Mouse (Mus musculus): ENCODE measurements at regions not wholly inside any gene's neighbourhood (a gene's known extent, or its start where the extent isn't known, plus 50 kb on each side); places are given as distances from the start of the nearest gene placed in this dataset.

DNA sequence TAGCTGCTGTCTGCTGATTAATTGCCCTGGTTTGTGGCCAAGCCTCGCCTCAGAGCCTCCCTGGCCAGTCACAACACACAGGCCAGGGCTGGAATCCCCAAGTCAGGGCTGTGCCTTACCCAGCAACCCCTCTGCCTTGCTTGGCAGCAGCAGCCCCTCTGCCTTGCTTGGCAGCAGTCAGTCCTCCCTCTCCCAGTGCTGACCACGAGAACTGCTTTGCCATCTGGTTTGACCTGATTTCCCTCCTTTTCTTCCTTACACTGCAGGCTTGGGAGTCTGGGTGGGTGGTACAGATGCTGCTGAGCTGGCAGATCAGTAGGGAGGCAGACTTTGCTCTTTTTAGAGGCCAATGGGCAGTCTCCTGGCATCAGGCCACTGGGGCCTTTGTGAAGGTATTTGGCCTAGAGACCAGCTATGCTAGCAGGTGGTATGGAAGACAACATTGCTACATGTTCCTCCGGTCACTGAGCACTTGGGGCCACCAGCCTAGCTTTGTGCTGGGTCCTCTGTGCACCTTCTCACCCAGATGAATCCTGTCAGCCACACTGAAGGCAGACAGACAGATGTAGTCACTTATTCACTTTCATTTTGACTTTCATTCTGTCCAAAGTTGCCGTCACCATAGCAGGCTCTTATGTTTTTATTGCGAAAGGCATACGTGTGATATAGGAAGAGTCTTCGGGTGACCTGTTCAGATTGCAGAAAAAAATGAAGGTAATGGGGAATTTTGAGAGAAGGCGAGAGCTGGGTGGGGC, 64.4 kb upstream of the Cpeb4 start:
- TF ChIP-seq MAZ (IDR thresholded peaks at IDR 0.05; ENCODE audit: low read depth, low read length) (peak; percentile 88), ZMIZ1 (IDR thresholded peaks at IDR 0.05; ENCODE audit: low read depth, low read length) (peak; percentile 65), CTCF (conservative IDR thresholded peaks at IDR 0.05 in 1 of 2, IDR thresholded peaks at IDR 0.05 in 1 of 2; ENCODE audit: low read depth in 2 of 2, low read length in 2 of 2) (no peak), POLR2A (IDR thresholded peaks at IDR 0.05; ENCODE audit: low read depth, low read length) (no peak), USF2 (conservative IDR thresholded peaks at IDR 0.05; ENCODE audit: low read depth, low read length) (no peak), EP300 (IDR thresholded peaks at IDR 0.05; ENCODE audit: low read length) (peak; percentile 77), RAD21 (IDR thresholded peaks at IDR 0.05; ENCODE audit: low read depth, low read length) (no peak), HCFC1 (IDR thresholded peaks at IDR 0.05; ENCODE audit: low read depth, low read length) (no peak; the same call in 1 of the 2 replicates), KAT2A (IDR thresholded peaks at IDR 0.05; ENCODE audit: insufficient replicate concordance, low read length) (no peak), POLR2AphosphoS2 (IDR thresholded peaks at IDR 0.05; ENCODE audit: low read depth, low read length) (no peak), TCF12 (IDR thresholded peaks at IDR 0.05; ENCODE audit: low read depth, low read length) (peak; percentile 54; the same call in 1 of the 2 replicates), ZC3H11A (IDR thresholded peaks at IDR 0.05; ENCODE audit: low read depth, low read length) (no peak), ZNF384 (IDR thresholded peaks at IDR 0.05; ENCODE audit: low read depth, low read length) (peak; percentile 46; the same call in 1 of the 2 replicates)

Data from CH12.LX (cell line).